Mouse (Mus musculus) heart, embryonic 12.5 days (tissue): ENCODE results near the gene Tmem131. TPM values are rescaled to one million over a fixed set of nuclear protein-coding genes. Genes with fewer than 3 reads are reported as not detected.
"Not testable (repeated sequence)": the region's sequence is repeated elsewhere in the genome, so short reads cannot be mapped to it uniquely, and the experiment has no call there.

Experiments used
- ATAC-seq: fragments of 200-750 bp; cut with Nextera tagmentation; 2 replicates; pipeline ENCODE4 v1.8.0; 2017; ENCODE audit warnings: moderate TSS enrichment, moderate library complexity; ENCODE audit not compliant: insufficient number of reproducible peaks, low FRiP score
- H3K27ac ChIP-seq: fragments of 300-500 bp; sonication (generic); 2 replicates; pipeline ENCODE4 v1.5.1; 2016; ENCODE audit warnings: mild to moderate bottlenecking, moderate library complexity; ENCODE audit not compliant: poor library complexity, severe bottlenecking
- H3K27me3 ChIP-seq: fragments of 300-500 bp; sonication (generic); replicated peaks from 2 replicates; pipeline ENCODE4 v1.6.1; 2016; ENCODE audit warnings: mild to moderate bottlenecking, moderate library complexity
- H3K36me3 ChIP-seq: fragments of 300-500 bp; sonication (generic); 2 replicates; pipeline ENCODE4 v1.6.1; 2016; ENCODE audit warnings: mild to moderate bottlenecking, moderate library complexity
- H3K4me1 ChIP-seq: fragments of 300-500 bp; sonication (generic); replicated peaks from 2 replicates; pipeline ENCODE4 v1.6.1; 2016; ENCODE audit warnings: mild to moderate bottlenecking
- H3K4me2 ChIP-seq: fragments of 300-500 bp; sonication (generic); 2 replicates; pipeline ENCODE4 v1.6.1; 2016; ENCODE audit warnings: mild to moderate bottlenecking, moderate library complexity
- H3K4me3 ChIP-seq: fragments of 300-500 bp; sonication (generic); 2 replicates; pipeline ENCODE4 v1.5.1; 2016; ENCODE audit warnings: mild to moderate bottlenecking
- H3K9ac ChIP-seq: fragments of 300-500 bp; sonication (generic); 2 replicates; pipeline ENCODE4 v1.6.1; 2016; ENCODE audit warnings: mild to moderate bottlenecking, moderate library complexity
- H3K9me3 ChIP-seq: fragments of 300-500 bp; sonication (generic); replicated peaks from 2 replicates; pipeline ENCODE4 v1.6.1; 2016; ENCODE audit warnings: mild to moderate bottlenecking, moderate library complexity
- WGBS: fragments of 180-500 bp; shearing (Covaris S2); methylation state at CpG from one replicate; pipeline ENCODE4 v1.1.7; 2016; 5-methylcytosine and 5-hydroxymethylcytosine counted together
- polyA plus RNA-seq: library from polyadenylated mRNA; unstranded; fragments of >200 nt; fragmentation: Nextera tagmentation; extraction: Ambion mirVana; gene quantifications from 2 replicates; pipeline ENCODE4 v1.2.1, GENCODE M21; 2016

The Tmem131 gene
- polyA plus RNA-seq, 1 experiment from 2014 or later = 12.4 TPM

GRCm38 (mm10) chr1:36830913-36831866, 112.3 kb downstream of the Tmem131 start:
- no peak overlapping the region for H3K9ac ChIP-seq
- H3K36me3 ChIP-seq = peaks cover 54% of the 10 kb centered on the region
- ATAC-seq = no peak
- no peak overlapping the region for H3K4me2 ChIP-seq
- H3K27ac ChIP-seq = no peak overlapping the region
- 68% methylated on average over 14 of the region's 14 CpGs for WGBS
- no peaks in the 10 kb centered on the region for H3K27me3 ChIP-seq
- no peak overlapping the region for H3K4me3 ChIP-seq
- H3K9me3 ChIP-seq = no peaks in the 10 kb centered on the region
- H3K4me1 ChIP-seq = no peaks in the 10 kb centered on the region

GRCm38 (mm10) chr1:36824356-36824755, 119.1 kb downstream of the Tmem131 start:
- no peak overlapping the region for H3K27ac ChIP-seq
- no peak for ATAC-seq
- WGBS = 91% methylated on average over 5 of the region's 5 CpGs

GRCm38 (mm10) chr1:36821918-36822317, 121.5 kb downstream of the Tmem131 start:
- ATAC-seq, H3K27me3 ChIP-seq: not testable (repeated sequence)

More at GRCm38 (mm10) chr1:36824356-36824755, 119.1 kb downstream of the Tmem131 start:
- Histone ChIP-seq H3K4me1 (no peaks in the 10 kb centered on the region), H3K4me3 (no peak overlapping the region), H3K36me3 (peaks cover 67% of the 10 kb centered on the region), H3K27me3 (no peaks in the 10 kb centered on the region), H3K4me2 (no peak overlapping the region), H3K9me3 (no peaks in the 10 kb centered on the region), H3K9ac (no peak overlapping the region)

GRCm38 (mm10) chr1:36815166-36815565, 128.3 kb downstream of the Tmem131 start:
- 88% methylated on average over 6 of the region's 6 CpGs for WGBS
- Histone ChIP-seq H3K9ac (no peak overlapping the region), H3K4me1 (peaks cover 7% of the 10 kb centered on the region), H3K27me3 (no peaks in the 10 kb centered on the region), H3K9me3 (no peaks in the 10 kb centered on the region), H3K4me3 (no peak overlapping the region), H3K36me3 (peaks cover 73% of the 10 kb centered on the region), H3K27ac (no peak overlapping the region), H3K4me2 (no peak overlapping the region)
- no peak for ATAC-seq

More at GRCm38 (mm10) chr1:36821918-36822317, 121.5 kb downstream of the Tmem131 start:
- H3K4me3 ChIP-seq, H3K27ac ChIP-seq, H3K9ac ChIP-seq, H3K4me1 ChIP-seq, H3K4me2 ChIP-seq, H3K9me3 ChIP-seq: not testable (repeated sequence)
- H3K36me3 ChIP-seq = peaks cover 78% of the 10 kb centered on the region
- WGBS = 88% methylated on average over 4 of the region's 4 CpGs

- Histone ChIP-seq H3K9me3 (no peaks in the 10 kb centered on the region), H3K36me3 (peaks cover 74% of the 10 kb centered on the region), H3K27ac (no peak overlapping the region), H3K4me2 (no peak overlapping the region), H3K4me1 (peaks cover 7% of the 10 kb centered on the region), H3K9ac (no peak overlapping the region), H3K4me3 (no peak overlapping the region), H3K27me3 (no peaks in the 10 kb centered on the region)
- ATAC-seq = no peak
- WGBS = 72% methylated on average over 5 of the region's 5 CpGs
Observed at GRCm38 (mm10) chr1:36814271-36814903, 129.1 kb downstream of the Tmem131 start.

- Histone ChIP-seq H3K36me3 (peaks cover 72% of the 10 kb centered on the region), H3K4me2 (peak overlapping the region; percentile 21; the same call in 1 of the 2 replicates)
- ATAC-seq = peak; percentile 51; the same call in 1 of the 2 replicates
Observed at GRCm38 (mm10) chr1:36813415-36813814, 130.1 kb downstream of the Tmem131 start.

GRCm38 (mm10) chr1:36811806-36812205, 131.7 kb downstream of the Tmem131 start:
- Histone ChIP-seq H3K27me3 (no peaks in the 10 kb centered on the region), H3K9me3 (no peaks in the 10 kb centered on the region), H3K4me3 (no peak overlapping the region), H3K36me3 (peaks cover 71% of the 10 kb centered on the region), H3K4me2 (no peak overlapping the region), H3K4me1 (peaks cover 7% of the 10 kb centered on the region), H3K9ac (no peak overlapping the region), H3K27ac (no peak overlapping the region)
- ATAC-seq = no peak
- 92% methylated on average over 7 of the region's 7 CpGs for WGBS

More at GRCm38 (mm10) chr1:36813415-36813814, 130.1 kb downstream of the Tmem131 start:
- Histone ChIP-seq H3K9me3 (no peaks in the 10 kb centered on the region), H3K9ac (no peak overlapping the region), H3K4me1 (peaks cover 7% of the 10 kb centered on the region), H3K27ac (peak overlapping the region; percentile 62; the same call in 1 of the 2 replicates), H3K27me3 (no peaks in the 10 kb centered on the region), H3K4me3 (no peak overlapping the region)
- WGBS = 16% methylated on average over 7 of the region's 7 CpGs

GRCm38 (mm10) chr1:36807782-36808565, 135.5 kb downstream of the Tmem131 start:
- H3K9me3 ChIP-seq = no peaks in the 10 kb centered on the region
- H3K4me2 ChIP-seq = no peak overlapping the region
- no peak overlapping the region for H3K27ac ChIP-seq
- no peak overlapping the region for H3K9ac ChIP-seq
- no peaks in the 10 kb centered on the region for H3K27me3 ChIP-seq
- 95% methylated on average over 14 of the region's 14 CpGs for WGBS
- H3K36me3 ChIP-seq = peaks cover 86% of the 10 kb centered on the region
- no peak for ATAC-seq
- no peaks in the 10 kb centered on the region for H3K4me1 ChIP-seq
- no peak overlapping the region for H3K4me3 ChIP-seq

- Histone ChIP-seq H3K36me3 (peaks cover 87% of the 10 kb centered on the region), H3K27ac (no peak overlapping the region), H3K4me2 (no peak overlapping the region), H3K4me3 (no peak overlapping the region), H3K27me3 (no peaks in the 10 kb centered on the region), H3K9me3 (no peaks in the 10 kb centered on the region), H3K4me1 (no peaks in the 10 kb centered on the region), H3K9ac (no peak overlapping the region)
- ATAC-seq = no peak
- 72% methylated on average over 1 of the region's 1 CpGs for WGBS
Observed at GRCm38 (mm10) chr1:36807086-36807485, 136.4 kb downstream of the Tmem131 start.

- Histone ChIP-seq H3K27me3 (no peaks in the 10 kb centered on the region), H3K4me2 (no peak overlapping the region), H3K9me3 (no peaks in the 10 kb centered on the region), H3K4me3 (no peak overlapping the region), H3K9ac (no peak overlapping the region), H3K4me1 (no peaks in the 10 kb centered on the region), H3K36me3 (peaks cover 87% of the 10 kb centered on the region), H3K27ac (no peak overlapping the region)
- ATAC-seq = no peak
- 96% methylated on average over 7 of the region's 7 CpGs for WGBS
Observed at GRCm38 (mm10) chr1:36806181-36806905, 137.1 kb downstream of the Tmem131 start.
